Mouse (Mus musculus) embryonic facial prominence, embryonic 11.5 days (tissue): ENCODE measurements around the gene Tubb2a. TPM values are rescaled to one million over a fixed set of nuclear protein-coding genes. Genes with fewer than 3 reads are reported as not detected.

Experiments used
- ATAC-seq: fragments of 200-750 bp; cut with Nextera tagmentation; replicated peaks from 2 replicates; pipeline ENCODE4 v1.8.0; 2017; ENCODE audit warnings: low read depth; ENCODE audit not compliant: insufficient number of reproducible peaks, low FRiP score, low TSS enrichment
- DNase-seq: peaks from one replicate; pipeline ENCODE4 v3.0.0-alpha.2; 2015; ENCODE audit warnings: low spot score
- H3K27ac ChIP-seq: fragments of 300-500 bp; sonication (generic); replicated peaks from 2 replicates; pipeline ENCODE4 v1.5.1; 2014; ENCODE audit warnings: mild to moderate bottlenecking, low read depth, low read length, control low read depth
- H3K27me3 ChIP-seq: fragments of 300-500 bp; sonication (generic); 2 replicates; pipeline ENCODE4 v1.6.1; 2014; ENCODE audit warnings: mild to moderate bottlenecking, low read length, moderate library complexity, mixed read lengths; ENCODE audit not compliant: control insufficient read depth, insufficient read depth
- H3K36me3 ChIP-seq: fragments of 300-500 bp; sonication (generic); replicated peaks from 2 replicates; pipeline ENCODE4 v1.6.1; 2014; ENCODE audit warnings: low read depth, mild to moderate bottlenecking, low read length, moderate library complexity, mixed read lengths; ENCODE audit not compliant: control insufficient read depth, insufficient read depth
- H3K4me1 ChIP-seq: fragments of 300-500 bp; sonication (generic); 2 replicates; pipeline ENCODE4 v1.6.1; 2014; ENCODE audit warnings: low read length, mixed read lengths; ENCODE audit not compliant: control insufficient read depth, insufficient read depth
- H3K4me2 ChIP-seq: fragments of 300-500 bp; sonication (generic); 2 replicates; pipeline ENCODE4 v1.6.1; 2014; ENCODE audit warnings: low read depth, mild to moderate bottlenecking, control low read depth, low read length, moderate library complexity
- H3K4me3 ChIP-seq: fragments of 300-500 bp; sonication (generic); 2 replicates; pipeline ENCODE4 v1.5.1; 2014; ENCODE audit warnings: low read depth, low read length, control low read depth
- H3K9ac ChIP-seq: fragments of 300-500 bp; sonication (generic); replicated peaks from 2 replicates; pipeline ENCODE4 v1.6.1; 2014; ENCODE audit warnings: mild to moderate bottlenecking, control low read depth, low read length
- H3K9me3 ChIP-seq: fragments of 300-500 bp; sonication (generic); replicated peaks from 2 replicates; pipeline ENCODE4 v1.6.1; 2016; ENCODE audit warnings: mild to moderate bottlenecking, low read length, inconsistent platforms, mixed read lengths; ENCODE audit not compliant: control insufficient read depth
- WGBS: fragments of 180-500 bp; shearing (Covaris S2); extraction: QIAGEN DNeasy Blood & Tissue Kit; methylation state at CpG from one replicate; pipeline ENCODE4 v1.1.7; 2014; 5-methylcytosine and 5-hydroxymethylcytosine counted together
- polyA plus RNA-seq: library from polyadenylated mRNA; unstranded; fragments of >200 nt; fragmentation: Nextera tagmentation; extraction: Ambion mirVana; gene quantifications from 2 replicates; pipeline ENCODE4 v1.2.1, GENCODE M21; 2014

Tubb2a gene
- polyA plus RNA-seq, 1 experiment from 2014 or later: 115 TPM

- no peaks in the 10 kb centered on the region for H3K36me3 ChIP-seq
- no peak overlapping the region for H3K9ac ChIP-seq
- ATAC-seq (no peak), DNase-seq (no peak)
- no peaks in the 10 kb centered on the region for H3K4me1 ChIP-seq
- H3K9me3 ChIP-seq: no peaks in the 10 kb centered on the region
- WGBS: 66% methylated on average over 5 of the region's 5 CpGs
- no peaks in the 10 kb centered on the region for H3K27me3 ChIP-seq
- no peak overlapping the region for H3K27ac ChIP-seq
- no peak overlapping the region for H3K4me2 ChIP-seq
- H3K4me3 ChIP-seq: no peak overlapping the region
These were observed 32.1 kb downstream of the Tubb2a start for GRCm38 (mm10) chr13:34045511-34046249.

- ATAC-seq (no peak), DNase-seq (no peak)
- Histone ChIP-seq H3K9ac (no peak overlapping the region), H3K27me3 (no peaks in the 10 kb centered on the region), H3K9me3 (no peaks in the 10 kb centered on the region), H3K36me3 (no peaks in the 10 kb centered on the region), H3K27ac (no peak overlapping the region), H3K4me2 (no peak overlapping the region), H3K4me3 (no peak overlapping the region), H3K4me1 (no peaks in the 10 kb centered on the region)
- 74% methylated on average over 7 of the region's 7 CpGs for WGBS
These were observed 34.0 kb downstream of the Tubb2a start for GRCm38 (mm10) chr13:34043716-34044393.

GRCm38 (mm10) chr13:34040091-34040490 lies 37.7 kb downstream of the Tubb2a start:
- Histone ChIP-seq H3K4me3 (no peak overlapping the region), H3K9ac (no peak overlapping the region), H3K4me2 (no peak overlapping the region), H3K36me3 (no peaks in the 10 kb centered on the region), H3K4me1 (peaks cover 3% of the 10 kb centered on the region), H3K9me3 (no peaks in the 10 kb centered on the region), H3K27me3 (no peaks in the 10 kb centered on the region), H3K27ac (no peak overlapping the region)
- ATAC-seq (no peak), DNase-seq (no peak)
- 88% methylated on average over 3 of the region's 3 CpGs for WGBS

- Histone ChIP-seq H3K4me1 (peaks cover 3% of the 10 kb centered on the region), H3K27me3 (no peaks in the 10 kb centered on the region), H3K27ac (no peak overlapping the region), H3K4me2 (peak overlapping the region; percentile 19; the same call in 1 of the 2 replicates), H3K9ac (peak overlapping the region; percentile 25; the same call in 1 of the 2 replicates), H3K9me3 (no peaks in the 10 kb centered on the region), H3K4me3 (peak overlapping the region; percentile 10; the same call in 1 of the 2 replicates), H3K36me3 (no peaks in the 10 kb centered on the region)
- 35% methylated on average over 8 of the region's 8 CpGs for WGBS
- DNase-seq (peak; percentile 42), ATAC-seq (no peak)
These were observed 38.9 kb downstream of the Tubb2a start for GRCm38 (mm10) chr13:34038901-34039341.

- Histone ChIP-seq H3K4me1 (peaks cover 3% of the 10 kb centered on the region), H3K36me3 (no peaks in the 10 kb centered on the region), H3K4me2 (peak overlapping the region; percentile 76), H3K9ac (peak overlapping the region; percentile 92), H3K27ac (peak overlapping the region; percentile 75), H3K4me3 (peak overlapping the region; percentile 74), H3K27me3 (no peaks in the 10 kb centered on the region), H3K9me3 (no peaks in the 10 kb centered on the region)
- ATAC-seq: 0 out of 2 replicates have a peak, but pooled peaks have one; percentile 31
- DNase-seq: no peak
- 36% methylated on average over 5 of the region's 5 CpGs for WGBS
These were observed 39.8 kb downstream of the Tubb2a start for GRCm38 (mm10) chr13:34038056-34038432.

- H3K9ac ChIP-seq: peak within 1 kb of the TSS; percentile 92
- peak within 1 kb of the TSS; percentile 76 for H3K4me2 ChIP-seq
- DNase-seq (peak; percentile 96), ATAC-seq (peak; percentile 91)
- peaks cover 3% of the 10 kb centered on the region for H3K4me1 ChIP-seq
- H3K27ac ChIP-seq: peak within 1 kb of the TSS; percentile 75
- no peaks in the 10 kb centered on the region for H3K27me3 ChIP-seq
- no peaks in the 10 kb centered on the region for H3K9me3 ChIP-seq
- peak within 1 kb of the TSS; percentile 74 for H3K4me3 ChIP-seq
- no peaks in the 10 kb centered on the region for H3K36me3 ChIP-seq
- 1% methylated on average over 37 of the region's 37 CpGs for WGBS
These were observed 40.4 kb downstream of the Tubb2a start, which contains the start of gene Bphl for GRCm38 (mm10) chr13:34037172-34038055. Gene Bphl (plus strand): TSS chr13:34037597.

- ATAC-seq (no peak), DNase-seq (no peak)
- H3K9me3 ChIP-seq: no peaks in the 10 kb centered on the region
- 83% methylated on average over 5 of the region's 5 CpGs for WGBS
- H3K27me3 ChIP-seq: no peaks in the 10 kb centered on the region
- H3K4me2 ChIP-seq: no peak overlapping the region
- H3K36me3 ChIP-seq: no peaks in the 10 kb centered on the region
- no peak overlapping the region for H3K27ac ChIP-seq
- peaks cover 3% of the 10 kb centered on the region for H3K4me1 ChIP-seq
- H3K4me3 ChIP-seq: no peak overlapping the region
- no peak overlapping the region; the same call in 1 of the 2 replicates for H3K9ac ChIP-seq
These were observed 41.1 kb downstream of the Tubb2a start for GRCm38 (mm10) chr13:34036726-34037125.
